Mouse (Mus musculus): Measurements from ENCODE around the gene Fam193a. TPM values are rescaled to one million over a fixed set of nuclear protein-coding genes. Genes with fewer than 3 reads are reported as not detected.

Gene Fam193a
- polyA plus RNA-seq, 1 experiment from 2014 or later = 16.7 TPM

DNA sequence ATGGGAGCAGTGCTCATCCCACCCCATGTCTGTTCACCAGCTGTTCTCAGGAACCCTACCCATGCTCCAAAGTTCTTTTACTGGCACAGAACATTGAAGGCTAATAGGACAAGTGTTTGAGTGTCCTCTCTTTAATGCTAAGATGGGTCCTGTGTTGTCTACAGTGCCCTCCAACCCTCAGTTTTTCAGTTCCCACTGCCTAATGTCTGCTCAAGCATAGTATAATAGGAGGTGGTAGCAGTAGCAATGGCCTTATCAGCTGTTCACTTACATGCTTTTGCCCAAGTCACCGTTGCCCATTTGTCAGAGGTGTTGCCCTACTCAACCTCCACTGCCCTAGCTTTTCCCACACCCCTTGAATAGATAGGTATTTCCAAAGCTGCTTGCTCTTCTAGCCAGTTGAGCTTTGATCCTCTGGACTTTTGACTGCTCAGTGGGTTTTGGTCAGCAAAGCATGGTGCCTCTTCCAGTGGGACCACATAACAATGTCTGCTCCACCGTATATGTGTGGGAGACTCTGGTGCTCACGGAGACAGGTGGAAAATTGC is 17.6 kb upstream of the Fam193a start:
- Histone ChIP-seq H3K27me3 (no peaks in the 10 kb centered on the region), H3K9ac (no peak overlapping the region), H3K27ac (no peak overlapping the region), H3K4me1 (replicated peaks) (no peaks in the 10 kb centered on the region), H3K9me3 (no peaks in the 10 kb centered on the region), H3K36me3 (peaks cover 88% of the 10 kb centered on the region), H3K4me2 (no peak overlapping the region), H3K4me3 (no peak overlapping the region)
- no peak for ATAC-seq (ENCODE audit: low FRiP score)
- 94% methylated on average over 3 of the region's 3 CpGs for WGBS

DNA sequence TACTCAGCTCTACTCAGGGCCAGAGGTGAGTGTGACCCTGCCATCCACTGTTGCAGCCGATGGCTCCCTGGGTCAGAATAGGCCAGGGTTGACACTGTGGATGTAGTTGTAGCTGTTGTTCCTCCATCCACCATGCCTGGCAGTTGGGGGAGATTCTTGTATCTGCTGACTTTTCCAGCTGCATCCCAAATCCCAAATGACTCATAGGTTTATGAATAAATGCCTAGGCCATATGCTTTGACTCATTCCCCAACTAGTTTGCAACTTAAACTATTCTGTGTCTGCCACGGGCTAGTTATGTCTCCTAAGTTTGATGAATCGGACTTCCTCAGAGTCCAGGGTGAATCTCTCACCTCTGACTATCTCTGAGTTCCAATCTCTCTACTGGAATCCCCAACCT is 9.5 kb upstream of the Fam193a start:
- no peak for ATAC-seq (ENCODE audit: low FRiP score)
- Histone ChIP-seq H3K9ac (no peak overlapping the region), H3K27ac (no peak overlapping the region), H3K9me3 (no peaks in the 10 kb centered on the region), H3K4me1 (replicated peaks) (no peaks in the 10 kb centered on the region), H3K36me3 (peaks cover 50% of the 10 kb centered on the region), H3K27me3 (no peaks in the 10 kb centered on the region), H3K4me2 (no peak overlapping the region), H3K4me3 (no peak overlapping the region)
- 97% methylated on average over 3 of the region's 3 CpGs for WGBS

DNA sequence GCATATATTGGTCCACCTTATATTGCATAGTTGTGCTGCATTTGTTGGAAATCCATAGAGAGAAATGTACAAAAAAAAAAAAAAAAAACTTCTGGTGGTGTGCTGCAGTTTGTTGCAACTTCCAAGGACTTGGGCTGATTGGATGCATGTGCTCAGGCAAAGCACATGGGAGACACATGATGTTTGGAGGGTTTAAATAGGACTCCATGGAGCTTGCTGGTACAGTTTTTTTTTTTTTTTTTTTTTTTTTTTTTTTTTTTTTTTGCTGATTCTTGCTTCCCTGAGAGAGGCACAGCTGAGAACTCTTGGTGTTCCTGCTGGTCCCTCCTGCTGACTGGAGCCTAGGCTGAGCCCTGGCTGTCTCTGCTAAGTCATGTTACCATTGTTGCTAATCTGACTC is 6.6 kb upstream of the Fam193a start:
- H3K4me3 ChIP-seq = no peak overlapping the region

DNA sequence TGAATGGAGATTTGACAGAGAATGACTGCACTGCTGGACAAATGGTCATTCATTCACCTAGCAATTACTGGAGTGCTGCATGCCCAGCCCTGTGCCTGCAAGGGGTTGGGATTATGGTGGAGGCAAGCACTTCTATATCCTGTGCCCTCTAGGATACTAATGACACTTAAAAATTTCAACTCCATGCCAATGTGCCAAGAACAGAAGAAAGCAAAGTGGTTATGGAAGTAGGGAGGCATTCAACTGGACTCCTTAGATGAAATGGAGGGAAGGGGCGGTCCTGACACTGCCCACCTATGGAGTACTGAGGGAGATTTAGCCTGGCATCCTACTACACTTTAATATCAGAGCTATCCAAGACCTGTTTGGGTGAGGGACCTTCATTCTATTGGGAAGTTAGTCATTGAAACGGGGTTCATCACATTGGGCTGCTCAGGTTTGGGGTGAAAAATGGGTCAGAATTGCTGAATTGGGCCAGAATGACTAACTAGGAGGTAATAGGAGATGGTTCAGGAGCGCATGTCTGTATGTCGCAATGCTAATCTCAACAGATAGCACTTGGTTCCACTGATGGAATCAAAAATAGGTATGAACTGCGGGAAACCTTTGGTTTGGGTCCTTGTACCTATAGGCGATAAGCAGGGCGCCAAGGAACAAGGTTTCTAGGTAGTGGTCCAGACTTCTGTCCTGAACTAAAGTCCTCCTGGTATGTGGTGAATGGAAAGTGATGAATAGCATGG is 1.0 kb upstream of the Fam193a start:
- ATAC-seq (ENCODE audit: low FRiP score) = no peak
- Histone ChIP-seq H3K36me3 (0 out of 2 replicates have a peak, but pooled peaks cover 3% of the 10 kb centered on the region), H3K4me2 (peak overlapping the region; percentile 65), H3K4me3 (peak overlapping the region; percentile 95), H3K9ac (peak overlapping the region; percentile 75), H3K9me3 (no peaks in the 10 kb centered on the region), H3K27me3 (no peaks in the 10 kb centered on the region), H3K27ac (peak overlapping the region; percentile 89), H3K4me1 (replicated peaks) (peaks cover 35% of the 10 kb centered on the region)
- 72% methylated on average over 7 of the region's 7 CpGs for WGBS

More for the DNA sequence above, 6.6 kb upstream of the Fam193a start:
- no peak overlapping the region for H3K4me2 ChIP-seq
- no peaks in the 10 kb centered on the region for H3K4me1 ChIP-seq (replicated peaks)
- no peaks in the 10 kb centered on the region for H3K27me3 ChIP-seq
- H3K9ac ChIP-seq = no peak overlapping the region
- H3K9me3 ChIP-seq = no peaks in the 10 kb centered on the region
- H3K36me3 ChIP-seq = peaks cover 35% of the 10 kb centered on the region
- H3K27ac ChIP-seq = no peak overlapping the region
- no peak for ATAC-seq (ENCODE audit: low FRiP score)

DNA sequence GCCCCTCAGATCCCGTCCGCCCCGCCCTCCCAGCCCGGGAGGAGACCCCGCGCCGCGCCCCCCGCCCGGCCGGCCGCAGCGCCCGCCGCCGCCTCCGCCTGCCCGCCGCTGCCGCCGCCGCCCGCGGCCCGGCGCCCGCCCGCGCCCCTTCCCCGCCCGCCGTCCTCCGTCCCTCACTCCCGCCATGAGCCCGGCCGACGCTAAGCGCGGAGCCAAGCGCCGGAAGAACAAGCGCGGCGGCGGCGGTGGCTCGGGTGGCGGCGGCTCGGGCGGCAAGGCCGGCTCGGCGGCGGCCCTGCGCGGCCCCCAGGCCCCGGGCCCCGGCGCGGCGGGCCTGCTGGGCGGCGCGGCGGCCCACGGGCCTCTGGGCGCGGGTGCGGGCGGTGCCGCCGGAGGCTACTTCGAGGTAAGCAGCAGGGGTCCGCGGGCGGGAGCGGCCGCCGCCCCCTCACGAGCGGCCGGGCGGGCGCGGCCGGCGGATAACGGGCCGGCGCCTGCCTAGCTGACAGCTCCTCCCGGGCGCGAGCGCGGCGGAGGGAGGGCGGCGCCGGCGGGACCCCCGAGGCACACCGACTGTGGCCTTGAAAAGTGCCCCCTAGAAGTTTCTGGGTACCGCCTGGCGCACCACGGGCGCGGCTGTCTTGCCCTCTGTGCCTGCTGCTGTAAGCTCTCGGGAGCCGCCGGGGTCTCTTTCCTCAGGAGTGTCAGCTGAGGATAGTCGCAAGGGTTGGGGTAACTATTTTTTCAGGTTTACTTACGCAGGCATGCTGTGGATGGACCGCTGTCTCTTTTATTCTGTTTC is 490 bp downstream of the Fam193a start:
- no peak for ATAC-seq (ENCODE audit: low FRiP score)
- Histone ChIP-seq H3K27me3 (no peaks in the 10 kb centered on the region), H3K9me3 (no peaks in the 10 kb centered on the region), H3K4me1 (replicated peaks) (peaks cover 41% of the 10 kb centered on the region), H3K4me2 (peak overlapping the region; percentile 74), H3K4me3 (peak overlapping the region; percentile 95), H3K9ac (peak overlapping the region; percentile 98), H3K36me3 (0 out of 2 replicates have a peak, but pooled peaks cover under 1% of the 10 kb centered on the region), H3K27ac (peak overlapping the region; percentile 89)
- under 1% methylated on average over 45 of the region's 114 CpGs for WGBS

DNA sequence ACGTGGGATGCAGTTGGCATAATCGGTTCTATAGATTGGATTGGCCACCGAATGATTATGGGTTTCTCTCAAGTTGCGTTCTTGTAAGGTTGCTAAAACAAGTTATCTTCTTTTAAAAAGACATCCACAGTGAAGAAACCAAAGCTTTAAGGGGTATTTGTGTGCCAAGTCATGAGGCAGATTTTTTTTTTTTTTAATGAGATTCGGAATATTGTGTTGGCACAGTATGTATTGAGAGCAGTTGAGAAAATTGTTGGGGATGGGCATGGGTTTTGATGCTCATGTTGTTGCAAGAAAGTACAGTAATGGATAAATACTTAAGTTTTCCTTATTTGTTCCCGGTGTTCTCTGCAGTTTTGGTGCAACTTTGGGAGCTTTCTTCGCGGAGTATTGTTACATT is 1.1 kb downstream of the Fam193a start:
- ATAC-seq (ENCODE audit: low FRiP score) = no peak
- Histone ChIP-seq H3K27ac (peak overlapping the region; percentile 89; the same call in 1 of the 2 replicates), H3K4me3 (peak overlapping the region; percentile 95), H3K36me3 (no peaks in the 10 kb centered on the region), H3K9me3 (no peaks in the 10 kb centered on the region), H3K27me3 (no peaks in the 10 kb centered on the region), H3K4me1 (replicated peaks) (peaks cover 41% of the 10 kb centered on the region), H3K4me2 (peak overlapping the region; percentile 74), H3K9ac (peak overlapping the region; percentile 98)
- WGBS = 36% methylated on average over 8 of the region's 8 CpGs

DNA sequence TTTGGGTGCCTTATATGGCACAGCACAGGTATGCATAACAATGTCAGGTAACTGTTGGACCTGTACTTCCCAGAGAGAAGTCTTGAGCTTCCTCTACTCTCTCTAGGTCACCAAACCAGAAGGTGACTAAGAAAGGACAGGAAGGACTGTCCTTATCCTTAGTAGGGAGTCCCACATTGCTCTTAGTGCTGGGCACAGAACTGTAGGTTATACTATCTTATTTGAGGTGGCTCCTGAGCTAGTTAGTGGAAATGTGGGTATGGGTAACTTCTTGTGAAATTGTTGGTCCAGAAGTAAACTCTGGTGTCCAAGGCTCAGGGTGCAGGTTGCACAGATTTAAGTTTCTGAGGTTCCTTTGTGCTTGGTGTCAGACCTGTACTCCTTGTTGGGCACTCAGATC is 2.4 kb downstream of the Fam193a start:
- H3K36me3 ChIP-seq = no peaks in the 10 kb centered on the region
- no peak for ATAC-seq (ENCODE audit: low FRiP score)
- peaks cover 41% of the 10 kb centered on the region for H3K4me1 ChIP-seq (replicated peaks)
- no peaks in the 10 kb centered on the region for H3K27me3 ChIP-seq
- H3K4me3 ChIP-seq = 0 out of 2 replicates have a peak overlapping the region, but pooled peaks have one; percentile 2
- H3K4me2 ChIP-seq = peak overlapping the region; percentile 31
- no peaks in the 10 kb centered on the region for H3K9me3 ChIP-seq
- H3K9ac ChIP-seq = no peak overlapping the region
- H3K27ac ChIP-seq = no peak overlapping the region

DNA sequence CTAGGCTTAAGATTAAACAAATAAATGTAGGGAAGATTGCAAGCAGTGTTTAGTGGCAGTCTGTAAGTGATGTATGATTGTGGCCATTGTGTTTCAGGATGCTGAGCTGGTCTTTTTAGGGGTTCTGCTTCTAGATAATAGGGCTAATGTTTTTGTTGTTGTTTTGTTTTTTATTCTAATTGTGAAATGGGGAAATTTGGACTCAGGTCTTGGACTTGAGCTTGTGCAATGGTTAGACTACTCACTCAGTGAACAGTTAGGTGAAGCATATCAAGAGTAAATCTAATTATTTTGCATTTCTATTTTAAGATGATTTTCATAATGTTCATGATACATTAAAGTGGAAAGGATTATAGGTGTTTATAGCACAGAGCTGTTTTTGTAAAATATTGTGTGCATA is 2.8 kb downstream of the Fam193a start:
- H3K27me3 ChIP-seq = no peaks in the 10 kb centered on the region
- H3K9me3 ChIP-seq = no peaks in the 10 kb centered on the region
- no peak overlapping the region for H3K27ac ChIP-seq
- peaks cover 41% of the 10 kb centered on the region for H3K4me1 ChIP-seq (replicated peaks)
- no peak overlapping the region for H3K9ac ChIP-seq
- no peak for ATAC-seq (ENCODE audit: low FRiP score)
- no peaks in the 10 kb centered on the region for H3K36me3 ChIP-seq
- H3K4me3 ChIP-seq = no peak overlapping the region
- H3K4me2 ChIP-seq = peak overlapping the region; percentile 31

DNA sequence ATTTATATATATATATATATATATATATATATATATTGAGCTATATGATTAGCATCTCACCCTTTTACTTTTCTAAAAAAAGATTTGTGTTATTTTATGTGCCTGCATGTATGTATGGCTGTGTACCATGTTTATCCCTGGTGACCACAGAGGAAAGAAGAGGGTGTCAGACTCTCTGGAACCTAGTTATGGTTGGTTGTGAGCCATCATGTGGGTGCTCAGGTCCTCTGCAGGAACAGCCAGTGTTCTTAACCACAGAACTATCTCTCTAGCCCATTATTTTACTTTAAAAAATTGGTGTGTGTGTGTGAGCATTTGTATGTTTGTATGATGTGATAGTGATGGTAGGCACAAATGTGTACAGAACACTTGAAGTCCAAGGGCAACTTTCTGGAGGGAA is 9.1 kb downstream of the Fam193a start:
- Histone ChIP-seq H3K9me3 (no peaks in the 10 kb centered on the region), H3K9ac (no peak overlapping the region), H3K4me1 (replicated peaks) (peaks cover 6% of the 10 kb centered on the region; the same call in 1 of the 2 replicates), H3K4me2 (no peak overlapping the region), H3K27ac (no peak overlapping the region), H3K4me3 (no peak overlapping the region), H3K36me3 (no peaks in the 10 kb centered on the region), H3K27me3 (no peaks in the 10 kb centered on the region)
- no peak for ATAC-seq (ENCODE audit: low FRiP score)

DNA sequence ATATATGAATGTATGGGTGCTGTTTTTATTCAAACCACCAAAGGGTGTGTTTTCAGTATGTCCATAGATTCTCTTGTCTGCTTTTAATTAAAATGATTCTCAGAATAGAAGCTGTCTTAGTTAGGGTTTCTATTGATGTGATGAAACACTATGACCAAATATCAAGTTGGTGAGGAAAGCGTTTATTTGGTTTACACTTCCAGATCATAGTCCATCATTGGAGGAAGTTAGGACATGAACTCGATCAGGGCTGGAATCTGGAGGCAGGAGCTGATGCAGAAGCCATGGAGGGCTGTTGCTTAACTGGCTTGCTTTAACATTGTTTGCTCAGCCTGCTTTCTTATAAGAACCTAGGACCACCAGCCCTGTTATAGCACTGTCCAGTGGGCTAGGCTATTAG is 12.0 kb downstream of the Fam193a start:
- no peaks in the 10 kb centered on the region for H3K27me3 ChIP-seq
- no peak overlapping the region for H3K9ac ChIP-seq
- peaks cover 10% of the 10 kb centered on the region for H3K36me3 ChIP-seq
- peaks cover 7% of the 10 kb centered on the region; the same call in 1 of the 2 replicates for H3K9me3 ChIP-seq
- no peak overlapping the region for H3K4me2 ChIP-seq
- H3K4me3 ChIP-seq = no peak overlapping the region
- no peaks in the 10 kb centered on the region for H3K4me1 ChIP-seq (replicated peaks)
- ATAC-seq (ENCODE audit: low FRiP score) = no peak
- H3K27ac ChIP-seq = no peak overlapping the region
- WGBS = 96% methylated on average over 2 of the region's 2 CpGs

DNA sequence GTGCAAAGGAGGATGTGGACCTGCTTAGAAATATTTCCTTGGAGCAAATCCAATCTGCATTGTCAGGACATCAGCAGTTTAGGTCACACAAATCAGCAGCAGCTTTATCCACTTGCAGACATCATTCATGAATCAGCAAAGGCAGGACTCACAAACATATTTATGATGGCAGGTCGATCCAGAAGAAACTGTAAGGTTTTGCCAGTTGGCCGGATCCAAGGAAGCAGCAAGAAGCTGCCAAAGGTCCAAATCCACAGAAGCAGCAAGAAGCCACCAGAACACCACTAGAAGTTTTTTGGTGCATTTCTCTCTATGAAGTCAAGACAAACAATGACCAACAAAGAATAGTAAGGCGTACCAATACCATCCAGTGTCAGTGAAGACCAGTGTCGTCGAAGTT is 15.9 kb downstream of the Fam193a start:
- Histone ChIP-seq H3K4me2 (no peak overlapping the region), H3K9me3 (peaks cover 7% of the 10 kb centered on the region; the same call in 1 of the 2 replicates), H3K4me3 (no peak overlapping the region), H3K36me3 (peaks cover 10% of the 10 kb centered on the region), H3K27ac (no peak overlapping the region), H3K27me3 (no peaks in the 10 kb centered on the region), H3K9ac (no peak overlapping the region), H3K4me1 (replicated peaks) (no peaks in the 10 kb centered on the region)
- no peak for ATAC-seq (ENCODE audit: low FRiP score)
- 98% methylated on average over 5 of the region's 5 CpGs for WGBS

DNA sequence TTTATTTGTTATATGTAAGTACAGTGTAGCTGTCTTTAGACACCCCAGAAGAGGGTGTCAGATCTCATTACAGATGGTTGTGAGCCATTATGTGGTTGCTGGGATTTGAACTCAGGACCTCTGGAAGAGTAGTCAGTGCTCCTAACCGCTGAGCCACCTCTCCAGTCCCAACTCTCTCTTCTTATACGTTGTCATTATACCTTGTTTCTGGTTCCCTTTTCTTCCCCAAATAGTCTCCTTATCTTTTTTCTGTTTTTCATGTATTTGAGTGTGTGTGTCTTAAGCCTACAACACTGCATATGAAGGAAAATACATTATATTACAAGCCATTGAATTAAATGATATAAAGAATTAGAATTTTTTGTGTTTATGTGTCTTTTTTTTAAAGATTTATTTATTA is 17.0 kb downstream of the Fam193a start:
- 96% methylated on average over 2 of the region's 2 CpGs for WGBS
- Histone ChIP-seq H3K36me3 (peaks cover 10% of the 10 kb centered on the region), H3K27ac (no peak overlapping the region), H3K4me3 (no peak overlapping the region), H3K4me2 (no peak overlapping the region), H3K9me3 (peaks cover 7% of the 10 kb centered on the region; the same call in 1 of the 2 replicates), H3K27me3 (no peaks in the 10 kb centered on the region), H3K9ac (no peak overlapping the region), H3K4me1 (replicated peaks) (no peaks in the 10 kb centered on the region)
- ATAC-seq (ENCODE audit: low FRiP score) = no peak
